In the genomic region with DNA sequence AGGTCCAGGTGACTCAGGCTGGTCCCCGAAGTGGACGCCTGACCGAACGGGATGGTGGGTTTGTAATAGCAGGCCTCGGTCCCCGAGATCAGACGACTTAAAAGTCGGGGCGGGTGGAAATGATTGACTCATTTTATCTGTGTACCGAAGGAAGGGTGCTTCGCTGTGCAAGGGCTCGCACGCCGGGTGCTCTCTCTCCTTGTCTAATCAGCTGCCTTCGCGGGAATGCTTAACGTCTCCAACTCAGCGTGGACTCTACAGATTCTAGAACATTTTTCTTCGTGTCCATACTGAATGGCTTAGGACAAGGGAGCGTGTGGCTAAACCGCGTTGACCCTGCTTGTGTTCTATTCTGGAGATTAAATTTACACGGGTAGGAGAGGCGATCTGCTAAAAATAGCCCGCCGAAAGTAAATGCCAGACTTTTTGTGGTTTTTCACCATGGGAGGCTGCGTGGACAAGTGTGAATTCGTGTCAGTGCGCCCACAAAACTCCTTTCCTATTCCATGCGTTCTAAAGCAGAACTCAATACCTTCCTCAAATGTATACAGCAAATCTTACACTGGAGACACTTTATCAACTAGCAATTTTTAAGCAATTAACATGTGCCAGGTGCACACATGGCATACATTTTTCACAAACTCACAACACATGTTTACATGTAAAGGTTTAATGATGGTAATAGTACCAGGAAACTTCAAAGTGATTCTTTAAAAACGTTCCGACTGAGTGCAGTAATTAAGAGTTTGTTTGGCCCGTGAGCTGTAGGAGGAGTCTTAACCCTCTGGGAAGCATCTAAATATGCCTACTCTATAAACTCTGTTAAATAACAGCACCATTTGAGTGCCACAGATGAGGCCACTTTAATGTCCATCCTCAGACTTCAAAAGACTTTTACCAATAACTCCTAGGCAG, we compare ENCODE assay signal across 8 mouse cellular contexts. TPM values are rescaled to one million over a fixed set of nuclear protein-coding genes. Genes with fewer than 3 reads are reported as not detected.
DNase-seq lines count a peak whose midpoint lies in the region; ATAC-seq and TF ChIP-seq lines count a peak whose summit lies in the region.

No protein-coding gene starts in this region.

- no peaks in the 10 kb centered on the region for H3K36me3 ChIP-seq in kidney, adult 2 months (ENCODE audit: control insufficient read depth, insufficient read depth, low read length)
- peaks cover 0 to 13% of the 10 kb centered on the region in 2 experiments; a peak in 2 of 4 replicates for H3K36me3 ChIP-seq in MEL (ENCODE audit: control insufficient read depth in 1 of 2, insufficient read depth in 2 of 2, low read length in 2 of 2)
- H3K36me3 ChIP-seq in neural tube, embryonic 14.5 days (ENCODE audit: control insufficient read depth, insufficient read depth, low read length) = no peaks in the 10 kb centered on the region

- no peak for TF ChIP-seq CTCF in kidney, adult 2 months (conservative IDR thresholded peaks at IDR 0.05; ENCODE audit: insufficient read depth, insufficient read length, low read depth, low read length)
- TF ChIP-seq CTCF in MEL (IDR thresholded peaks at IDR 0.05 in 2 of 3, conservative IDR thresholded peaks at IDR 0.05 in 1 of 3; ENCODE audit: control insufficient read depth in 1 of 3, insufficient read depth in 1 of 3, low read depth in 2 of 3, low read length in 3 of 3, poor library complexity in 1 of 3, severe bottlenecking in 1 of 3) = no peak

- H3K27ac ChIP-seq in kidney, adult 2 months (ENCODE audit: insufficient read depth, low read depth, low read length) = peak overlapping the region; percentile 37
- H3K27ac ChIP-seq in MEL (ENCODE audit: control insufficient read depth, low read depth, low read length) = peak overlapping the region; percentile 94
- H3K27ac ChIP-seq in neural tube, embryonic 14.5 days (ENCODE audit: low read depth, low read length) = 0 out of 2 replicates have a peak overlapping the region, but pooled peaks have one; percentile 18

- peak; percentile 78 for ATAC-seq in neural tube, embryonic 14.5 days (ENCODE audit: low read depth)

- 14% methylated on average over 33 of the region's 33 CpGs for WGBS in kidney, adult 2 months
- 4% methylated on average over 33 of the region's 33 CpGs for WGBS in neural tube, embryonic 14.5 days

- H3K4me1 ChIP-seq in kidney, adult 2 months (ENCODE audit: control insufficient read depth, insufficient read depth, low read length) = peaks cover 16% of the 10 kb centered on the region; the same call in 1 of the 2 replicates
- H3K4me1 ChIP-seq in MEL (ENCODE audit: control insufficient read depth in 1 of 2, insufficient read depth in 2 of 2, low read length in 2 of 2) = peaks cover 0 to 16% of the 10 kb centered on the region in 2 experiments; a peak in 2 of 4 replicates
- H3K4me1 ChIP-seq in neural tube, embryonic 14.5 days (ENCODE audit: control insufficient read depth, insufficient read depth, low read length) = no peaks in the 10 kb centered on the region; the same call in 1 of the 2 replicates

- H3K4me3 ChIP-seq in kidney, adult 2 months (ENCODE audit: insufficient read depth, low read depth, low read length) = peak overlapping the region; percentile 75
- peak overlapping the region; percentile 91 to 97 for H3K4me3 ChIP-seq in MEL (ENCODE audit: control insufficient read depth in 1 of 2, insufficient read depth in 1 of 2, low read depth in 2 of 2, low read length in 2 of 2)
- peak overlapping the region; percentile 64 for H3K4me3 ChIP-seq in neural tube, embryonic 14.5 days (ENCODE audit: low read depth, low read length)

- no peaks in the 10 kb centered on the region for H3K9me3 ChIP-seq in MEL (replicated peaks; ENCODE audit: insufficient read depth, low read length)
- H3K9me3 ChIP-seq in neural tube, embryonic 14.5 days (ENCODE audit: control insufficient read depth, low read length) = no peaks in the 10 kb centered on the region

- no peak for TF ChIP-seq RAD21 in MEL (IDR thresholded peaks at IDR 0.05; ENCODE audit: low read depth, low read length)

- intact Hi-C loops in left cerebral cortex, postnatal 36 days (cut with DNase I) = loop anchor here (5.0 kb wide), 1 partner anchor 96 kb away; no protein-coding TSS in a partner anchor

- TF ChIP-seq POLR2A in kidney, adult 2 months (IDR thresholded peaks at IDR 0.05; ENCODE audit: low read depth, low read length) = no peak
- no peak for TF ChIP-seq POLR2A in MEL (IDR thresholded peaks at IDR 0.05; ENCODE audit: control insufficient read depth in 1 of 2, insufficient read depth in 1 of 2, low read depth in 1 of 2, low read length in 2 of 2, poor library complexity in 1 of 2)

- DNase-seq in kidney, adult 2 months = no peak
- DNase-seq in kidney, adult 9 months = no peak
- peak; percentile 66 for DNase-seq in MEL (ENCODE audit: low read depth, low spot score)
- peak; percentile 68 for DNase-seq in forelimb bud, embryonic 11.5 days (ENCODE audit: low read depth, low spot score)
- DNase-seq in left cerebral cortex, postnatal 36 days (ENCODE audit: low spot score in 2 of 2) = peak; percentile 56 to 63
- DNase-seq in cerebellum, adult 9-10 months = no peak
- no peak for DNase-seq in adrenal gland, adult 2 months

- peak overlapping the region; percentile 96 for H3K9ac ChIP-seq in MEL (ENCODE audit: control insufficient read depth, low read depth, low read length, poor library complexity, severe bottlenecking)
- H3K9ac ChIP-seq in neural tube, embryonic 14.5 days (replicated peaks; ENCODE audit: low read depth, low read length) = peak overlapping the region; percentile 65

- TF ChIP-seq EP300 in MEL (IDR thresholded peaks at IDR 0.05; ENCODE audit: low read depth in 1 of 2, low read length in 2 of 2) = 0 out of 4 replicates have a peak, but pooled peaks of 1 of the 2 experiments have one; percentile 28

- H3K4me2 ChIP-seq in neural tube, embryonic 14.5 days (ENCODE audit: low read depth, low read length) = peak overlapping the region; percentile 89

- H3K79me2 ChIP-seq in MEL (ENCODE audit: control insufficient read depth, insufficient read depth, low read length, poor library complexity) = peaks cover 41% of the 10 kb centered on the region

- no peaks in the 10 kb centered on the region for H3K27me3 ChIP-seq in kidney, adult 2 months (replicated peaks; ENCODE audit: control insufficient read depth, insufficient read depth, low read length)
- no peaks in the 10 kb centered on the region for H3K27me3 ChIP-seq in MEL (ENCODE audit: control insufficient read depth in 1 of 2, insufficient read depth in 2 of 2, low read length in 2 of 2)
- no peaks in the 10 kb centered on the region for H3K27me3 ChIP-seq in neural tube, embryonic 14.5 days (ENCODE audit: control insufficient read depth, insufficient read depth, low read length)

TF ChIP-seq in MEL, 35 proteins besides CTCF, POLR2A, EP300 and RAD21 (continues in another document):
- TF ChIP-seq ZC3H11A (IDR thresholded peaks at IDR 0.05; ENCODE audit: low read depth, low read length) (no peak), MAX (IDR thresholded peaks at IDR 0.05; ENCODE audit: low read length) (peak; percentile 42; the same call in 1 of the 2 replicates), TCF12 (IDR thresholded peaks at IDR 0.05; ENCODE audit: low read depth, low read length) (no peak), POLR2AphosphoS5 (IDR thresholded peaks at IDR 0.05; ENCODE audit: borderline replicate concordance, low read depth, low read length) (no peak), MYC (IDR thresholded peaks at IDR 0.05; ENCODE audit: low read depth, low read length) (0 out of 2 replicates have a peak, but pooled peaks have one; percentile 25), KAT2A (conservative IDR thresholded peaks at IDR 0.05; ENCODE audit: low read depth, low read length) (no peak), HCFC1 (IDR thresholded peaks at IDR 0.05; ENCODE audit: low read depth, low read length) (no peak), UBTF (IDR thresholded peaks at IDR 0.05; ENCODE audit: borderline replicate concordance, insufficient read depth, low read depth, low read length) (no peak), ELF1 (IDR thresholded peaks at IDR 0.05; ENCODE audit: low read depth, low read length) (no peak), JUND (IDR thresholded peaks at IDR 0.05; ENCODE audit: low read depth, low read length) (no peak), SMC3 (IDR thresholded peaks at IDR 0.05; ENCODE audit: low read depth, low read length) (no peak), TAL1 (IDR thresholded peaks at IDR 0.05; ENCODE audit: low read length) (no peak), POLR2AphosphoS2 (IDR thresholded peaks at IDR 0.05; ENCODE audit: low read length) (no peak), USF2 (IDR thresholded peaks at IDR 0.05; ENCODE audit: borderline replicate concordance in 1 of 2, insufficient read depth in 1 of 2, low read depth in 1 of 2, low read length in 2 of 2) (no peak), GABPA (IDR thresholded peaks at IDR 0.05; ENCODE audit: low read depth, low read length) (no peak), ZKSCAN1 (IDR thresholded peaks at IDR 0.05; ENCODE audit: low read depth, low read length) (no peak), ETS1 (IDR thresholded peaks at IDR 0.05; ENCODE audit: low read depth, low read length) (0 out of 2 replicates have a peak, but pooled peaks have one; percentile 13), GATA1 (IDR thresholded peaks at IDR 0.05; ENCODE audit: low read depth, low read length) (no peak), CHD2 (IDR thresholded peaks at IDR 0.05; ENCODE audit: low read length) (no peak), USF1 (IDR thresholded peaks at IDR 0.05; ENCODE audit: low read depth, low read length) (no peak), MAFK (IDR thresholded peaks at IDR 0.05; ENCODE audit: borderline replicate concordance, low read depth, low read length) (no peak)

RNA-seq across cellular contexts. Expression of gene Arhgap10, which starts 0.7 kb away (rescaled TPM):
- 26.9 and 28.0 TPM in 2 replicates for polyA plus RNA-seq in kidney, adult 2 months (2012; rRNA removed)
- 11.8 and 13.1 TPM in 2 replicates for total RNA-seq in MEL (2012; rRNA removed)
- 10 to 100 TPM in 1 of 2 experiments, not detected in 1; 22.8 TPM for polyA plus RNA-seq in MEL (2012; ENCODE audit: insufficient read depth in 1 of 2, insufficient read length in 2 of 2, low read depth in 1 of 2, low replicate concordance in 2 of 2, missing spikeins in 1 of 2)
- total RNA-seq in left cerebral cortex, postnatal 36 days (2021) = 10 to 100 TPM; 34.5 to 36.9 TPM
- polyA plus RNA-seq in neural tube, embryonic 14.5 days (2014; fragmentation: Nextera tagmentation; extraction: Ambion mirVana) = 3.8 and 6.0 TPM in 2 replicates
- 10 to 100 TPM; 16.9 to 29.1 TPM for total RNA-seq in adrenal gland, adult 2 months (2021)
- polyA plus RNA-seq in adrenal gland, adult 2 months (2012; rRNA removed) = 20.5 and 32.5 TPM in 2 replicates

RNA-seq across cellular contexts. Expression of gene Prmt9, which starts 30.7 kb away (rescaled TPM):
- 8.0 and 8.2 TPM in 2 replicates for polyA plus RNA-seq in kidney, adult 2 months (2012; rRNA removed)
- 17.4 and 18.6 TPM in 2 replicates for total RNA-seq in MEL (2012; rRNA removed)
- 10 to 100 TPM; 16.0 to 54.2 TPM for polyA plus RNA-seq in MEL (2012; ENCODE audit: insufficient read depth in 1 of 2, insufficient read length in 2 of 2, low read depth in 1 of 2, low replicate concordance in 2 of 2, missing spikeins in 1 of 2)
- total RNA-seq in left cerebral cortex, postnatal 36 days (2021) = 10 to 100 TPM; 19.1 to 22.3 TPM
- 32.6 and 32.9 TPM in 2 replicates for polyA plus RNA-seq in neural tube, embryonic 14.5 days (2014; fragmentation: Nextera tagmentation; extraction: Ambion mirVana)
- 10 to 100 TPM; 14.6 to 15.1 TPM for total RNA-seq in adrenal gland, adult 2 months (2021)
- 8.6 and 11.5 TPM in 2 replicates for polyA plus RNA-seq in adrenal gland, adult 2 months (2012; rRNA removed)

Comparison
In these comparisons a context has a peak if more than half of its experiments do, and no peak if none do; other contexts are left out.
1. DNase-seq: peak in MEL (single experiment), forelimb bud, embryonic 11.5 days (single experiment) and left cerebral cortex, postnatal 36 days (2 of 2); none in kidney, adult 2 months (single experiment), kidney, adult 9 months (single experiment), cerebellum, adult 9-10 months (single experiment) and adrenal gland, adult 2 months (single experiment).
2. H3K27ac ChIP-seq: peak in every context shown above with its lines; median percentile 94 in MEL; 37 in kidney, adult 2 months; 18 in neural tube, embryonic 14.5 days.
3. Peak in every context shown above with its lines, with median percentiles within 50 percentile points of each other: H3K4me3 ChIP-seq.